Mouse (Mus musculus): ENCODE measurements around the gene Kcnh3.

The Kcnh3 gene

GRCm38 (mm10) chr15:99285189-99285535, 60.5 kb downstream of the Kcnh3 start:
- no peak for DNase-seq (ENCODE audit: low spot score)

DNA sequence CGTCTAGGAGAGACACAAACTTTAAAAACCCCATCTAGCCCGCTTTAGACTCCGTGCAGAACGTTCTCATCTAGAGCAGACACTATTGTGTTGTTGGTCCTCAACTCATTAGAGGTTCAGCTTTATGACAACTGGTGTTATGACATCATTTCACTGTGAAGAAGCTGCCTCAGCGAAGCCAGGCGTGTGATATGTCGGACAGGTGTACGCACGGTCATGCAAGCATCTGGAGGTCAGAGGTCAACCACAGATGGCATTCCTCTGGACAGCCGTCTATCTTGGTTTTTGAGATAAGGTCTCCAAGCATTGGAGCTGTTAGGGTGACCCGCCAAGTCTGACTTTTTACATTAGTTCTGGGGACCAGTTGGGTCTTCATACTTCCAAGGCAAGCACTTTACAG, 65.9 kb downstream of the Kcnh3 start:
- no peak for DNase-seq (ENCODE audit: low spot score)
